Mouse (Mus musculus): ENCODE results near the gene Trip12. TPM values are rescaled to one million over a fixed set of nuclear protein-coding genes. Genes with fewer than 3 reads are reported as not detected.

The Trip12 gene
- 46.1 and 49.7 TPM in 2 replicates for polyA plus RNA-seq (2015; fragmentation: Nextera tagmentation; extraction: Ambion mirVana)

GRCm38 (mm10) chr1:84840018-84840664, at the start of gene Trip12:
Gene Trip12, minus strand, starts transcription at chr1:84840516.
- H3K4me2 ChIP-seq: peak within 1 kb of the TSS; percentile 87
- peak within 1 kb of the TSS; percentile 90 for H3K9ac ChIP-seq
- H3K4me3 ChIP-seq: peak within 1 kb of the TSS; percentile 86
- peak; percentile 42 for ATAC-seq (ENCODE audit: low FRiP score, low read depth)
- WGBS: 0% methylated on average over 39 of the region's 39 CpGs
- H3K36me3 ChIP-seq: no peaks in the 10 kb centered on the region
- H3K27ac ChIP-seq (replicated peaks): peak within 1 kb of the TSS; percentile 97
- H3K9me3 ChIP-seq: no peaks in the 10 kb centered on the region
- peaks cover 32% of the 10 kb centered on the region for H3K4me1 ChIP-seq (replicated peaks)
- no peaks in the 10 kb centered on the region for H3K27me3 ChIP-seq

- Histone ChIP-seq H3K27me3 (no peaks in the 10 kb centered on the region), H3K9ac (no peak overlapping the region), H3K36me3 (no peaks in the 10 kb centered on the region), H3K27ac (replicated peaks) (peak overlapping the region; percentile 52), H3K9me3 (no peaks in the 10 kb centered on the region), H3K4me2 (peak overlapping the region; percentile 26), H3K4me1 (replicated peaks) (peaks cover 8% of the 10 kb centered on the region), H3K4me3 (no peak overlapping the region)
- ATAC-seq (ENCODE audit: low FRiP score, low read depth): peak; percentile 74; the same call in 1 of the 2 replicates
- 15% methylated on average over 7 of the region's 7 CpGs for WGBS
Observed at GRCm38 (mm10) chr1:84890005-84890393, 49.7 kb upstream of the Trip12 start.

GRCm38 (mm10) chr1:84889330-84890004, 49.2 kb upstream of the Trip12 start:
- Histone ChIP-seq H3K9ac (no peak overlapping the region), H3K4me1 (replicated peaks) (peaks cover 8% of the 10 kb centered on the region), H3K4me3 (no peak overlapping the region), H3K9me3 (no peaks in the 10 kb centered on the region), H3K27me3 (no peaks in the 10 kb centered on the region), H3K36me3 (no peaks in the 10 kb centered on the region), H3K4me2 (peak overlapping the region; percentile 26), H3K27ac (replicated peaks) (no peak overlapping the region)
- WGBS: 45% methylated on average over 8 of the region's 8 CpGs
- peak; percentile 49; the same call in 1 of the 2 replicates for ATAC-seq (ENCODE audit: low FRiP score, low read depth)

GRCm38 (mm10) chr1:84885921-84886320, 45.6 kb upstream of the Trip12 start:
- WGBS: 89% methylated on average over 6 of the region's 6 CpGs
- Histone ChIP-seq H3K4me1 (replicated peaks) (peaks cover 8% of the 10 kb centered on the region), H3K4me3 (no peak overlapping the region), H3K27me3 (no peaks in the 10 kb centered on the region), H3K9me3 (no peaks in the 10 kb centered on the region), H3K9ac (no peak overlapping the region), H3K36me3 (no peaks in the 10 kb centered on the region), H3K27ac (replicated peaks) (no peak overlapping the region), H3K4me2 (no peak overlapping the region)
- no peak for ATAC-seq (ENCODE audit: low FRiP score, low read depth)

GRCm38 (mm10) chr1:84885174-84885573, 44.9 kb upstream of the Trip12 start:
- H3K27me3 ChIP-seq: no peaks in the 10 kb centered on the region
- no peak for ATAC-seq (ENCODE audit: low FRiP score, low read depth)
- no peaks in the 10 kb centered on the region for H3K9me3 ChIP-seq
- peaks cover 6% of the 10 kb centered on the region for H3K4me1 ChIP-seq (replicated peaks)
- H3K36me3 ChIP-seq: no peaks in the 10 kb centered on the region
- 81% methylated on average over 3 of the region's 3 CpGs for whole genome bisulfite sequencing
- no peak overlapping the region for H3K4me3 ChIP-seq
- no peak overlapping the region for H3K27ac ChIP-seq (replicated peaks)
- H3K9ac ChIP-seq: no peak overlapping the region
- H3K4me2 ChIP-seq: no peak overlapping the region

- no peak overlapping the region for H3K4me3 ChIP-seq
- H3K4me2 ChIP-seq: no peak overlapping the region
- no peak overlapping the region for H3K9ac ChIP-seq
- WGBS: 70% methylated on average over 4 of the region's 4 CpGs
- H3K9me3 ChIP-seq: no peaks in the 10 kb centered on the region
- H3K27ac ChIP-seq (replicated peaks): no peak overlapping the region
- no peaks in the 10 kb centered on the region for H3K27me3 ChIP-seq
- no peak for ATAC-seq (ENCODE audit: low FRiP score, low read depth)
- H3K36me3 ChIP-seq: no peaks in the 10 kb centered on the region
- no peaks in the 10 kb centered on the region for H3K4me1 ChIP-seq (replicated peaks)
Observed at GRCm38 (mm10) chr1:84883889-84884288, 43.6 kb upstream of the Trip12 start.

GRCm38 (mm10) chr1:84882937-84883336, 42.6 kb upstream of the Trip12 start:
- WGBS: 97% methylated on average over 4 of the region's 4 CpGs
- H3K9me3 ChIP-seq: no peaks in the 10 kb centered on the region
- H3K9ac ChIP-seq: no peak overlapping the region
- H3K27ac ChIP-seq (replicated peaks): no peak overlapping the region
- no peak overlapping the region for H3K4me3 ChIP-seq
- no peaks in the 10 kb centered on the region for H3K4me1 ChIP-seq (replicated peaks)
- no peaks in the 10 kb centered on the region for H3K36me3 ChIP-seq
- no peaks in the 10 kb centered on the region for H3K27me3 ChIP-seq
- no peak overlapping the region for H3K4me2 ChIP-seq
- ATAC-seq (ENCODE audit: low FRiP score, low read depth): no peak

GRCm38 (mm10) chr1:84882066-84882532, 41.8 kb upstream of the Trip12 start:
- no peak for ATAC-seq (ENCODE audit: low FRiP score, low read depth)
- Histone ChIP-seq H3K27ac (replicated peaks) (no peak overlapping the region), H3K9me3 (no peaks in the 10 kb centered on the region), H3K4me3 (no peak overlapping the region), H3K9ac (no peak overlapping the region), H3K27me3 (no peaks in the 10 kb centered on the region), H3K4me2 (no peak overlapping the region), H3K4me1 (replicated peaks) (no peaks in the 10 kb centered on the region), H3K36me3 (no peaks in the 10 kb centered on the region)
- 40% methylated on average over 2 of the region's 2 CpGs for WGBS

GRCm38 (mm10) chr1:84881248-84882065, 41.1 kb upstream of the Trip12 start:
- WGBS: 62% methylated on average over 11 of the region's 11 CpGs
- ATAC-seq (ENCODE audit: low FRiP score, low read depth): no peak
- no peak overlapping the region for H3K4me3 ChIP-seq

GRCm38 (mm10) chr1:84879571-84880120, 39.3 kb upstream of the Trip12 start:
- WGBS: 96% methylated on average over 8 of the region's 8 CpGs
- ATAC-seq (ENCODE audit: low FRiP score, low read depth): no peak
- Histone ChIP-seq H3K9ac (no peak overlapping the region), H3K4me2 (no peak overlapping the region), H3K4me3 (no peak overlapping the region), H3K4me1 (replicated peaks) (no peaks in the 10 kb centered on the region), H3K36me3 (no peaks in the 10 kb centered on the region), H3K9me3 (no peaks in the 10 kb centered on the region), H3K27me3 (no peaks in the 10 kb centered on the region), H3K27ac (replicated peaks) (no peak overlapping the region)

More at GRCm38 (mm10) chr1:84881248-84882065, 41.1 kb upstream of the Trip12 start:
- Histone ChIP-seq H3K9ac (no peak overlapping the region), H3K9me3 (no peaks in the 10 kb centered on the region), H3K4me2 (no peak overlapping the region), H3K4me1 (replicated peaks) (no peaks in the 10 kb centered on the region), H3K36me3 (no peaks in the 10 kb centered on the region), H3K27me3 (no peaks in the 10 kb centered on the region), H3K27ac (replicated peaks) (no peak overlapping the region)

GRCm38 (mm10) chr1:84877590-84877989, 37.3 kb upstream of the Trip12 start:
- WGBS: 79% methylated on average over 2 of the region's 2 CpGs
- Histone ChIP-seq H3K4me3 (no peak overlapping the region), H3K27ac (replicated peaks) (no peak overlapping the region), H3K9ac (no peak overlapping the region), H3K4me1 (replicated peaks) (no peaks in the 10 kb centered on the region), H3K27me3 (no peaks in the 10 kb centered on the region), H3K9me3 (no peaks in the 10 kb centered on the region), H3K36me3 (no peaks in the 10 kb centered on the region), H3K4me2 (no peak overlapping the region)
- no peak for ATAC-seq (ENCODE audit: low FRiP score, low read depth)

All from hindbrain, embryonic 15.5 days (tissue).